Mouse (Mus musculus) limb, embryonic 10.5 days (tissue): ENCODE results near the gene Slc35e1. TPM values are rescaled to one million over a fixed set of nuclear protein-coding genes. Genes with fewer than 3 reads are reported as not detected.

ENCODE experiments used
- DNase-seq: peaks from one replicate; pipeline ENCODE4 v3.0.0-alpha.2; 2017; ENCODE audit warnings: low spot score
- H3K27ac ChIP-seq: fragments of 300-500 bp; sonication (generic); 2 replicates; pipeline ENCODE4 v1.5.1; 2016; ENCODE audit warnings: mild to moderate bottlenecking
- H3K27me3 ChIP-seq: fragments of 300-500 bp; sonication (generic); 2 replicates; pipeline ENCODE4 v1.6.1; 2016; ENCODE audit warnings: low read depth, mild to moderate bottlenecking; ENCODE audit not compliant: poor library complexity, severe bottlenecking
- H3K36me3 ChIP-seq: fragments of 300-500 bp; sonication (generic); 2 replicates; pipeline ENCODE4 v1.6.1; 2016; ENCODE audit warnings: mild to moderate bottlenecking, moderate library complexity
- H3K4me1 ChIP-seq: fragments of 300-500 bp; sonication (generic); 2 replicates; pipeline ENCODE4 v1.6.1; 2016
- H3K4me3 ChIP-seq: fragments of 300-500 bp; sonication (generic); 2 replicates; pipeline ENCODE4 v1.5.1; 2016; ENCODE audit warnings: mild to moderate bottlenecking, moderate library complexity
- H3K9me3 ChIP-seq: fragments of 300-500 bp; sonication (generic); replicated peaks from 2 replicates; pipeline ENCODE4 v1.6.1; 2016; ENCODE audit warnings: mild to moderate bottlenecking
- WGBS: fragments of 180-500 bp; shearing (Covaris S2); methylation state at CpG from one replicate; pipeline ENCODE4 v1.1.7; 2016; 5-methylcytosine and 5-hydroxymethylcytosine counted together
- microRNA-seq: library from miRNA; unstranded; fragments of <30 nt; microRNA quantifications from one replicate; pipeline ENCODE4, GENCODE M21; 2017
- polyA plus RNA-seq: library from polyadenylated mRNA; unstranded; fragments of >200 nt; fragmentation: Nextera tagmentation; extraction: Ambion mirVana; gene quantifications from 2 replicates; pipeline ENCODE4 v1.2.1, GENCODE M21; 2016

The Slc35e1 gene
- polyA plus RNA-seq, 1 experiment from 2014 or later: 31.0 TPM

GRCm38 (mm10) chr8:72434952-72435351 is 57.5 kb downstream of the Slc35e1 start:
- H3K27me3 ChIP-seq: no peaks in the 10 kb centered on the region
- no peaks in the 10 kb centered on the region for H3K36me3 ChIP-seq
- DNase-seq: no peak
- no peaks in the 10 kb centered on the region for H3K4me1 ChIP-seq
- H3K9me3 ChIP-seq: no peaks in the 10 kb centered on the region
- H3K27ac ChIP-seq: no peak overlapping the region
- no peak overlapping the region for H3K4me3 ChIP-seq
- 72% methylated on average over 2 of the region's 2 CpGs for WGBS

Small RNA genes within 50 kb of the gene (microRNA-seq; reads per million reads assigned to microRNA genes)
- gene Gm28019 (not detected), gene Mir7068 (1.8 reads per million)

Other genes with a start within 250 kb of the Slc35e1 start
- gene Gm10282, start 187.4 kb downstream of the Slc35e1 start, polyA plus RNA-seq: 25.6 and 29.2 TPM in 2 replicates
- gene Klf2, start 173.6 kb downstream of the Slc35e1 start, polyA plus RNA-seq: 3.1 and 3.6 TPM in 2 replicates
- gene Eps15l1, start 71.2 kb downstream of the Slc35e1 start, polyA plus RNA-seq: 75.3 and 85.1 TPM in 2 replicates
- gene Calr3, start 48.7 kb downstream of the Slc35e1 start, polyA plus RNA-seq: 0.54 and 0.90 TPM in 2 replicates
- 14.6 and 16.1 TPM in 2 replicates for gene 1700030K09Rik, start 48.7 kb downstream of the Slc35e1 start, polyA plus RNA-seq
- 107 and 116 TPM in 2 replicates for gene Cherp, start 17.4 kb downstream of the Slc35e1 start, polyA plus RNA-seq
- gene Med26, start 55.7 kb upstream of the Slc35e1 start, polyA plus RNA-seq: 21.5 and 22.5 TPM in 2 replicates
- gene Smim7, start 78.5 kb upstream of the Slc35e1 start, polyA plus RNA-seq: 92.4 and 97.4 TPM in 2 replicates
- gene Tmem38a, start 79.4 kb upstream of the Slc35e1 start, polyA plus RNA-seq: 7.3 and 9.6 TPM in 2 replicates
- gene Nwd1, start 154.1 kb upstream of the Slc35e1 start, polyA plus RNA-seq: 0.16 TPM in 1 of 2 replicates, not detected in the other
- gene Sin3b, start 230.7 kb upstream of the Slc35e1 start, polyA plus RNA-seq: 145 and 153 TPM in 2 replicates